Mouse (Mus musculus): Measurements from ENCODE around the gene Afap1l2.

Gene Afap1l2

GRCm38 (mm10) chr19:56914658-56915057 is 93.4 kb downstream of the Afap1l2 start:
- Histone ChIP-seq H3K4me3 (replicated peaks; ENCODE audit: low read length) (no peak overlapping the region), H3K4me1 (replicated peaks; ENCODE audit: low read depth, low read length) (peaks cover 26% of the 10 kb centered on the region), H3K27me3 (ENCODE audit: insufficient read depth, low read length) (peaks cover 10% of the 10 kb centered on the region; the same call in 1 of the 2 replicates), H3K36me3 (ENCODE audit: insufficient read depth, low read length) (peaks cover 7% of the 10 kb centered on the region; the same call in 1 of the 2 replicates), H3K9me3 (ENCODE audit: low read length) (peaks cover 9% of the 10 kb centered on the region)
- TF ChIP-seq POU5F1 (IDR thresholded peaks at IDR 0.05; ENCODE audit: borderline replicate concordance, low read length) = no peak
- TF ChIP-seq NANOG (IDR thresholded peaks at IDR 0.05; ENCODE audit: borderline replicate concordance, low read length) = no peak
- no peak for TF ChIP-seq CTCF (conservative IDR thresholded peaks at IDR 0.05; ENCODE audit: low read length)

- no peak overlapping the region for H3K4me3 ChIP-seq (replicated peaks; ENCODE audit: low read length)
- H3K4me1 ChIP-seq (replicated peaks; ENCODE audit: low read depth, low read length) = peaks cover 26% of the 10 kb centered on the region
- H3K9me3 ChIP-seq (ENCODE audit: low read length) = peaks cover 9% of the 10 kb centered on the region
- peaks cover 7% of the 10 kb centered on the region; the same call in 1 of the 2 replicates for H3K36me3 ChIP-seq (ENCODE audit: insufficient read depth, low read length)
- TF ChIP-seq CTCF (conservative IDR thresholded peaks at IDR 0.05; ENCODE audit: low read length) (no peak), NANOG (IDR thresholded peaks at IDR 0.05; ENCODE audit: borderline replicate concordance, low read length) (no peak), POU5F1 (IDR thresholded peaks at IDR 0.05; ENCODE audit: borderline replicate concordance, low read length) (no peak)
- peaks cover 10% of the 10 kb centered on the region; the same call in 1 of the 2 replicates for H3K27me3 ChIP-seq (ENCODE audit: insufficient read depth, low read length)
These were observed 94.3 kb downstream of the Afap1l2 start for GRCm38 (mm10) chr19:56913761-56914160.

GRCm38 (mm10) chr19:56910561-56910960 is 97.5 kb downstream of the Afap1l2 start:
- H3K27me3 ChIP-seq (ENCODE audit: insufficient read depth, low read length) = peaks cover 16% of the 10 kb centered on the region; the same call in 1 of the 2 replicates
- no peak overlapping the region for H3K4me3 ChIP-seq (replicated peaks; ENCODE audit: low read length)
- peaks cover 9% of the 10 kb centered on the region for H3K9me3 ChIP-seq (ENCODE audit: low read length)
- H3K36me3 ChIP-seq (ENCODE audit: insufficient read depth, low read length) = peaks cover 7% of the 10 kb centered on the region; the same call in 1 of the 2 replicates
- peaks cover 22% of the 10 kb centered on the region for H3K4me1 ChIP-seq (replicated peaks; ENCODE audit: low read depth, low read length)
- TF ChIP-seq CTCF (conservative IDR thresholded peaks at IDR 0.05; ENCODE audit: low read length) (no peak), POU5F1 (IDR thresholded peaks at IDR 0.05; ENCODE audit: borderline replicate concordance, low read length) (no peak), NANOG (IDR thresholded peaks at IDR 0.05; ENCODE audit: borderline replicate concordance, low read length) (no peak)

- peaks cover 16% of the 10 kb centered on the region; the same call in 1 of the 2 replicates for H3K27me3 ChIP-seq (ENCODE audit: insufficient read depth, low read length)
- TF ChIP-seq CTCF (conservative IDR thresholded peaks at IDR 0.05; ENCODE audit: low read length) (peak; percentile 49), NANOG (IDR thresholded peaks at IDR 0.05; ENCODE audit: borderline replicate concordance, low read length) (no peak)
- H3K4me1 ChIP-seq (replicated peaks; ENCODE audit: low read depth, low read length) = peaks cover 20% of the 10 kb centered on the region
- H3K36me3 ChIP-seq (ENCODE audit: insufficient read depth, low read length) = no peaks in the 10 kb centered on the region
- no peaks in the 10 kb centered on the region for H3K9me3 ChIP-seq (ENCODE audit: low read length)
- H3K4me3 ChIP-seq (replicated peaks; ENCODE audit: low read length) = no peak overlapping the region
These were observed 99.4 kb downstream of the Afap1l2 start for GRCm38 (mm10) chr19:56908472-56909270.

GRCm38 (mm10) chr19:56907850-56908249 is 100.2 kb downstream of the Afap1l2 start:
- TF ChIP-seq NANOG (IDR thresholded peaks at IDR 0.05; ENCODE audit: borderline replicate concordance, low read length) (no peak), POU5F1 (IDR thresholded peaks at IDR 0.05; ENCODE audit: borderline replicate concordance, low read length) (no peak), CTCF (conservative IDR thresholded peaks at IDR 0.05; ENCODE audit: low read length) (no peak)
- peaks cover 16% of the 10 kb centered on the region for H3K27me3 ChIP-seq (ENCODE audit: insufficient read depth, low read length)
- no peak overlapping the region for H3K4me3 ChIP-seq (replicated peaks; ENCODE audit: low read length)
- H3K36me3 ChIP-seq (ENCODE audit: insufficient read depth, low read length) = no peaks in the 10 kb centered on the region
- H3K4me1 ChIP-seq (replicated peaks; ENCODE audit: low read depth, low read length) = peaks cover 17% of the 10 kb centered on the region
- no peaks in the 10 kb centered on the region for H3K9me3 ChIP-seq (ENCODE audit: low read length)

GRCm38 (mm10) chr19:56905395-56905794 is 102.6 kb downstream of the Afap1l2 start:
- H3K4me1 ChIP-seq (replicated peaks; ENCODE audit: low read depth, low read length) = peaks cover 17% of the 10 kb centered on the region
- TF ChIP-seq NANOG (IDR thresholded peaks at IDR 0.05; ENCODE audit: borderline replicate concordance, low read length) = no peak
- TF ChIP-seq CTCF (conservative IDR thresholded peaks at IDR 0.05; ENCODE audit: low read length) = no peak
- no peak for TF ChIP-seq POU5F1 (IDR thresholded peaks at IDR 0.05; ENCODE audit: borderline replicate concordance, low read length)
- H3K4me3 ChIP-seq (replicated peaks; ENCODE audit: low read length) = no peak overlapping the region
- H3K9me3 ChIP-seq (ENCODE audit: low read length) = no peaks in the 10 kb centered on the region
- H3K36me3 ChIP-seq (ENCODE audit: insufficient read depth, low read length) = no peaks in the 10 kb centered on the region
- H3K27me3 ChIP-seq (ENCODE audit: insufficient read depth, low read length) = peaks cover 20% of the 10 kb centered on the region

- H3K4me1 ChIP-seq (replicated peaks; ENCODE audit: low read depth, low read length) = peaks cover 17% of the 10 kb centered on the region
- H3K27me3 ChIP-seq (ENCODE audit: insufficient read depth, low read length) = peaks cover 20% of the 10 kb centered on the region
- H3K36me3 ChIP-seq (ENCODE audit: insufficient read depth, low read length) = no peaks in the 10 kb centered on the region
- H3K9me3 ChIP-seq (ENCODE audit: low read length) = no peaks in the 10 kb centered on the region
- TF ChIP-seq POU5F1 (IDR thresholded peaks at IDR 0.05; ENCODE audit: borderline replicate concordance, low read length) = no peak
- no peak overlapping the region for H3K4me3 ChIP-seq (replicated peaks; ENCODE audit: low read length)
These were observed 103.9 kb downstream of the Afap1l2 start for GRCm38 (mm10) chr19:56904095-56904494.

GRCm38 (mm10) chr19:56897654-56898053 is 110.4 kb downstream of the Afap1l2 start:
- H3K36me3 ChIP-seq (ENCODE audit: insufficient read depth, low read length) = no peaks in the 10 kb centered on the region
- peaks cover 24% of the 10 kb centered on the region for H3K27me3 ChIP-seq (ENCODE audit: insufficient read depth, low read length)
- no peak overlapping the region for H3K4me3 ChIP-seq (replicated peaks; ENCODE audit: low read length)
- TF ChIP-seq CTCF (conservative IDR thresholded peaks at IDR 0.05; ENCODE audit: low read length) (no peak), POU5F1 (IDR thresholded peaks at IDR 0.05; ENCODE audit: borderline replicate concordance, low read length) (no peak), NANOG (IDR thresholded peaks at IDR 0.05; ENCODE audit: borderline replicate concordance, low read length) (no peak)
- no peaks in the 10 kb centered on the region for H3K9me3 ChIP-seq (ENCODE audit: low read length)
- H3K4me1 ChIP-seq (replicated peaks; ENCODE audit: low read depth, low read length) = 0 out of 2 replicates have a peak, but pooled peaks cover 4% of the 10 kb centered on the region
